ENCODE assay signal across 17 mouse cellular contexts in genomic region chr16:73946171-73946570, GRCm38 (mm10).
DNase-seq lines count a peak whose midpoint lies in the region; TF ChIP-seq lines count a peak whose summit lies in the region.
"Had no signal": no experiment of that assay in that cellular context is flagged by ENCODE, and none has a peak within 500 bp of the region (broad histone marks: within the 10 kb centered on the region; RNA-seq: fewer than 3 reads in every experiment).

No protein-coding gene starts in this region.

- no peak overlapping the region for H3K27ac ChIP-seq in gastrocnemius, adult 2 months
- no peak overlapping the region for H3K27ac ChIP-seq in hindbrain, embryonic 10.5 days
- H3K27ac ChIP-seq: embryonic facial prominence, embryonic 10.5 days; forebrain, embryonic 13.5 days; heart, embryonic 13.5 days; hindbrain, embryonic 13.5 days had no signal

- H3K4me1 ChIP-seq in hindbrain, embryonic 10.5 days (replicated peaks) = no peaks in the 10 kb centered on the region
- H3K4me1 ChIP-seq: embryonic facial prominence, embryonic 10.5 days; heart, embryonic 13.5 days had no signal

- no peaks in the 10 kb centered on the region for H3K79me2 ChIP-seq in myocyte (ENCODE audit: control insufficient read depth, insufficient read depth)

- H3K4me3 ChIP-seq in myocyte = no peak overlapping the region
- H3K4me3 ChIP-seq in gastrocnemius, adult 2 months = no peak overlapping the region
- no peak overlapping the region for H3K4me3 ChIP-seq in hindbrain, embryonic 10.5 days
- H3K4me3 ChIP-seq: embryonic facial prominence, embryonic 10.5 days; forebrain, embryonic 13.5 days; heart, embryonic 13.5 days; hindbrain, embryonic 13.5 days had no signal

- peak; percentile 13 to 80 for DNase-seq in adrenal gland, adult (ENCODE audit: inconsistent age in 2 of 2, low spot score in 1 of 2)
- no peak for DNase-seq in adrenal gland, postnatal 4 days (ENCODE audit: low spot score in 2 of 2)
- DNase-seq in 416B (ENCODE audit: low read depth) = peak; percentile 11
- peak; percentile 6 for DNase-seq in adrenal gland, postnatal 14 days
- no peak for DNase-seq in gastrocnemius, adult 2 months
- no peak for DNase-seq in hindbrain, embryonic 10.5 days (ENCODE audit: low spot score)
- no peak for DNase-seq in testis, postnatal 10 days (ENCODE audit: low spot score)
- DNase-seq: cerebellum, adult 2 months; cerebellum, postnatal 10 days; forebrain, postnatal 0 days; gastrocnemius, postnatal 25 days; heart, postnatal 36 days had no signal

- H3K36me3 ChIP-seq in myocyte (ENCODE audit: control insufficient read depth, insufficient read depth) = no peaks in the 10 kb centered on the region
- H3K36me3 ChIP-seq in hindbrain, embryonic 10.5 days = no peaks in the 10 kb centered on the region
- H3K36me3 ChIP-seq: embryonic facial prominence, embryonic 10.5 days; heart, embryonic 13.5 days; hindbrain, embryonic 13.5 days had no signal

- intact Hi-C loops in gastrocnemius, adult 2 months (cut with DNase I) = no loop called here

- no peak for TF ChIP-seq POLR2A in myocyte (IDR thresholded peaks at IDR 0.05; ENCODE audit: insufficient read length, low read depth)

- no peak overlapping the region for H3K4me2 ChIP-seq in myocyte (ENCODE audit: low read depth)
- H3K4me2 ChIP-seq: forebrain, embryonic 13.5 days; heart, embryonic 13.5 days; hindbrain, embryonic 13.5 days had no signal

- H3ac ChIP-seq in myocyte (ENCODE audit: control insufficient read depth, insufficient read length) = no peak overlapping the region

- no peaks in the 10 kb centered on the region for H3K9me3 ChIP-seq in hindbrain, embryonic 10.5 days
- H3K9me3 ChIP-seq: embryonic facial prominence, embryonic 10.5 days; forebrain, embryonic 13.5 days; heart, embryonic 13.5 days; hindbrain, embryonic 13.5 days had no signal

- WGBS in hindbrain, embryonic 10.5 days = 80% methylated on average over 6 of the region's 6 CpGs

- H3K27me3 ChIP-seq in myocyte (ENCODE audit: control insufficient read depth, insufficient read depth, insufficient read length) = no peaks in the 10 kb centered on the region
- no peaks in the 10 kb centered on the region for H3K27me3 ChIP-seq in hindbrain, embryonic 10.5 days (ENCODE audit: insufficient read depth, poor library complexity, severe bottlenecking)
- H3K27me3 ChIP-seq: forebrain, embryonic 13.5 days; heart, embryonic 13.5 days; hindbrain, embryonic 13.5 days had no signal

- no peak for TF ChIP-seq CTCF in gastrocnemius, adult 2 months (IDR thresholded peaks at IDR 0.05)

TF ChIP-seq in myocyte, 11 proteins besides CTCF, POLR2A, EP300 and RAD21:
- TF ChIP-seq CEBPB (IDR thresholded peaks at IDR 0.05; ENCODE audit: insufficient read depth, poor library complexity, severe bottlenecking) (peak; percentile 14; the same call in 1 of the 2 replicates), USF1 (IDR thresholded peaks at IDR 0.05; ENCODE audit: low read depth) (no peak)

Comparison
In these comparisons a context has a peak if more than half of its experiments do, and no peak if none do; other contexts are left out.
1. DNase-seq: peak in adrenal gland, adult (2 of 2), 416B (single experiment) and adrenal gland, postnatal 14 days (single experiment); none in adrenal gland, postnatal 4 days (0 of 2), gastrocnemius, adult 2 months (single experiment), hindbrain, embryonic 10.5 days (single experiment) and testis, postnatal 10 days (single experiment).